Mouse (Mus musculus): ENCODE data around the gene Mc3r. TPM values are rescaled to one million over a fixed set of nuclear protein-coding genes. Genes with fewer than 3 reads are reported as not detected.

Gene Mc3r
- polyA plus RNA-seq, 1 experiment from 2014 or later = not detected

- Histone ChIP-seq H3K27me3 (replicated peaks; ENCODE audit: control insufficient read depth, insufficient read depth, low read length) (no peaks in the 10 kb centered on the region; the same call in 1 of the 2 replicates), H3K27ac (ENCODE audit: low read depth, low read length) (no peak overlapping the region), H3K4me3 (ENCODE audit: low read depth, low read length) (no peak overlapping the region), H3K4me1 (replicated peaks; ENCODE audit: control insufficient read depth, insufficient read depth, low read length) (no peaks in the 10 kb centered on the region), H3K4me2 (replicated peaks; ENCODE audit: low read depth) (no peak overlapping the region), H3K36me3 (ENCODE audit: control insufficient read depth, insufficient read depth) (no peaks in the 10 kb centered on the region), H3K9me3 (ENCODE audit: control insufficient read depth) (no peaks in the 10 kb centered on the region), H3K9ac (ENCODE audit: low read depth, low read length) (no peak overlapping the region)
- WGBS = 83% methylated on average over 8 of the region's 8 CpGs
- no peak for ATAC-seq
- TF ChIP-seq CTCF (IDR thresholded peaks at IDR 0.05; ENCODE audit: low read depth) = no peak
These were observed 24.7 kb upstream of the Mc3r start for GRCm38 (mm10) chr2:172223451-172224200.

GRCm38 (mm10) chr2:172226945-172227344 lies 21.3 kb upstream of the Mc3r start:
- no peak overlapping the region for H3K9ac ChIP-seq (ENCODE audit: low read depth, low read length)
- H3K9me3 ChIP-seq (ENCODE audit: control insufficient read depth) = no peaks in the 10 kb centered on the region
- H3K4me1 ChIP-seq (replicated peaks; ENCODE audit: control insufficient read depth, insufficient read depth, low read length) = no peaks in the 10 kb centered on the region
- H3K4me3 ChIP-seq (ENCODE audit: low read depth, low read length) = no peak overlapping the region
- H3K27me3 ChIP-seq (replicated peaks; ENCODE audit: control insufficient read depth, insufficient read depth, low read length) = no peaks in the 10 kb centered on the region; the same call in 1 of the 2 replicates
- peak; percentile 71 for TF ChIP-seq CTCF (IDR thresholded peaks at IDR 0.05; ENCODE audit: low read depth)
- no peak overlapping the region for H3K4me2 ChIP-seq (replicated peaks; ENCODE audit: low read depth)
- 31% methylated on average over 7 of the region's 7 CpGs for WGBS
- no peak overlapping the region for H3K27ac ChIP-seq (ENCODE audit: low read depth, low read length)
- ATAC-seq = no peak
- no peaks in the 10 kb centered on the region for H3K36me3 ChIP-seq (ENCODE audit: control insufficient read depth, insufficient read depth)

- no peak overlapping the region for H3K9ac ChIP-seq (ENCODE audit: low read depth, low read length)
- no peak overlapping the region for H3K4me3 ChIP-seq (ENCODE audit: low read depth, low read length)
- H3K27me3 ChIP-seq (replicated peaks; ENCODE audit: control insufficient read depth, insufficient read depth, low read length) = no peaks in the 10 kb centered on the region; the same call in 1 of the 2 replicates
- no peaks in the 10 kb centered on the region for H3K4me1 ChIP-seq (replicated peaks; ENCODE audit: control insufficient read depth, insufficient read depth, low read length)
- no peaks in the 10 kb centered on the region for H3K36me3 ChIP-seq (ENCODE audit: control insufficient read depth, insufficient read depth)
- TF ChIP-seq CTCF (IDR thresholded peaks at IDR 0.05; ENCODE audit: low read depth) = peak; percentile 50
- ATAC-seq = no peak
- H3K4me2 ChIP-seq (replicated peaks; ENCODE audit: low read depth) = no peak overlapping the region
- H3K9me3 ChIP-seq (ENCODE audit: control insufficient read depth) = no peaks in the 10 kb centered on the region
- WGBS = 92% methylated on average over 3 of the region's 3 CpGs
- no peak overlapping the region for H3K27ac ChIP-seq (ENCODE audit: low read depth, low read length)
These were observed 20.5 kb upstream of the Mc3r start for GRCm38 (mm10) chr2:172227808-172228207.

- 33% methylated on average over 3 of the region's 3 CpGs for WGBS
- Histone ChIP-seq H3K9me3 (ENCODE audit: control insufficient read depth) (no peaks in the 10 kb centered on the region), H3K27me3 (replicated peaks; ENCODE audit: control insufficient read depth, insufficient read depth, low read length) (no peaks in the 10 kb centered on the region; the same call in 1 of the 2 replicates), H3K27ac (ENCODE audit: low read depth, low read length) (no peak overlapping the region), H3K36me3 (ENCODE audit: control insufficient read depth, insufficient read depth) (no peaks in the 10 kb centered on the region), H3K4me1 (replicated peaks; ENCODE audit: control insufficient read depth, insufficient read depth, low read length) (no peaks in the 10 kb centered on the region), H3K4me2 (replicated peaks; ENCODE audit: low read depth) (no peak overlapping the region), H3K9ac (ENCODE audit: low read depth, low read length) (no peak overlapping the region), H3K4me3 (ENCODE audit: low read depth, low read length) (no peak overlapping the region)
- ATAC-seq = no peak
- TF ChIP-seq CTCF (IDR thresholded peaks at IDR 0.05; ENCODE audit: low read depth) = no peak
These were observed 19.1 kb upstream of the Mc3r start for GRCm38 (mm10) chr2:172229190-172229589.

- no peaks in the 10 kb centered on the region for H3K9me3 ChIP-seq (ENCODE audit: control insufficient read depth)
- no peaks in the 10 kb centered on the region for H3K27me3 ChIP-seq (replicated peaks; ENCODE audit: control insufficient read depth, insufficient read depth, low read length)
- ATAC-seq = no peak
- H3K9ac ChIP-seq (ENCODE audit: low read depth, low read length) = no peak overlapping the region
- no peak overlapping the region for H3K27ac ChIP-seq (ENCODE audit: low read depth, low read length)
- no peak overlapping the region for H3K4me2 ChIP-seq (replicated peaks; ENCODE audit: low read depth)
- TF ChIP-seq CTCF (IDR thresholded peaks at IDR 0.05; ENCODE audit: low read depth) = no peak
- no peaks in the 10 kb centered on the region for H3K4me1 ChIP-seq (replicated peaks; ENCODE audit: control insufficient read depth, insufficient read depth, low read length)
- H3K4me3 ChIP-seq (ENCODE audit: low read depth, low read length) = no peak overlapping the region
- H3K36me3 ChIP-seq (ENCODE audit: control insufficient read depth, insufficient read depth) = no peaks in the 10 kb centered on the region
- 59% methylated on average over 4 of the region's 4 CpGs for WGBS
These were observed 18.2 kb upstream of the Mc3r start for GRCm38 (mm10) chr2:172230126-172230525.

- H3K9ac ChIP-seq (ENCODE audit: low read depth, low read length) = no peak overlapping the region
- H3K4me3 ChIP-seq (ENCODE audit: low read depth, low read length) = no peak overlapping the region
- H3K27me3 ChIP-seq (replicated peaks; ENCODE audit: control insufficient read depth, insufficient read depth, low read length) = no peaks in the 10 kb centered on the region
- H3K4me1 ChIP-seq (replicated peaks; ENCODE audit: control insufficient read depth, insufficient read depth, low read length) = no peaks in the 10 kb centered on the region
- H3K27ac ChIP-seq (ENCODE audit: low read depth, low read length) = no peak overlapping the region
- no peaks in the 10 kb centered on the region for H3K9me3 ChIP-seq (ENCODE audit: control insufficient read depth)
- no peaks in the 10 kb centered on the region for H3K36me3 ChIP-seq (ENCODE audit: control insufficient read depth, insufficient read depth)
- 85% methylated on average over 5 of the region's 5 CpGs for WGBS
- no peak overlapping the region for H3K4me2 ChIP-seq (replicated peaks; ENCODE audit: low read depth)
- TF ChIP-seq CTCF (IDR thresholded peaks at IDR 0.05; ENCODE audit: low read depth) = no peak
- no peak for ATAC-seq
These were observed 10.1 kb upstream of the Mc3r start for GRCm38 (mm10) chr2:172238220-172238619.
